ENCODE assay signal across 7 mouse cellular contexts in the genomic region with DNA sequence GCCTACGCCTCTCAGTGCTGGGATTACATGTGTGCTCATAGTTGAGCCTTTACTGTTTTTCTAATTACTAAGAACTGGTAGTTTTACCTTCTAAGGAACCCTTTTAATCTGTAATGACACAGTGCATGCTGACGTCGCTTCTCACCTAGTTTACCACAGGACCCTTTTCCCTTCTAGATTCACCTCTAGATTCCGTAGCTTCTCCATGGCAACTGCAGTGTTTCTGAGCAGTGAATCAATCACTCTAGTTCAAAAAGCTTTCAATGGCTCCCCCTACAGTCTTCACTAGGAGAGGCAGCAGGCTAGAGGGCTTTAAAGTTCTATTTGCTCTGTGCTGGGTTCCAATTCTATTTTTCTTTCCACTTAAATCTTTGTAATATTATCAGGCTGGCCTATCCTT.
A peak's percentile ranks its signal among the peaks of the same experiment; 100 is the strongest.
DNase-seq lines count a peak whose midpoint lies in the region; ATAC-seq and TF ChIP-seq lines count a peak whose summit lies in the region.

No protein-coding gene starts in this region.

- no peaks in the 10 kb centered on the region for H3K9me3 ChIP-seq in embryonic facial prominence, embryonic 10.5 days
- no peaks in the 10 kb centered on the region for H3K9me3 ChIP-seq in hindbrain, embryonic 12.5 days (replicated peaks)
- H3K9me3 ChIP-seq in lung, embryonic 15.5 days: no peaks in the 10 kb centered on the region

- peak overlapping the region; percentile 9; the same call in 1 of the 2 replicates for H3K4me2 ChIP-seq in hindbrain, embryonic 12.5 days (replicated peaks)
- H3K4me2 ChIP-seq in lung, embryonic 15.5 days: no peak overlapping the region

- peak overlapping the region; percentile 22; the same call in 1 of the 2 replicates for H3K27ac ChIP-seq in spleen, adult 2 months (ENCODE audit: insufficient read depth, low read length)
- no peak overlapping the region for H3K27ac ChIP-seq in embryonic facial prominence, embryonic 10.5 days (replicated peaks)
- H3K27ac ChIP-seq in hindbrain, embryonic 12.5 days: no peak overlapping the region
- no peak overlapping the region for H3K27ac ChIP-seq in lung, embryonic 15.5 days

- H3K9ac ChIP-seq in hindbrain, embryonic 12.5 days: no peak overlapping the region
- H3K9ac ChIP-seq in lung, embryonic 15.5 days: no peak overlapping the region

- no peaks in the 10 kb centered on the region for H3K36me3 ChIP-seq in spleen, adult 2 months (ENCODE audit: control insufficient read depth, insufficient read depth, low read length)
- no peaks in the 10 kb centered on the region for H3K36me3 ChIP-seq in embryonic facial prominence, embryonic 10.5 days (replicated peaks)
- no peaks in the 10 kb centered on the region for H3K36me3 ChIP-seq in hindbrain, embryonic 12.5 days
- H3K36me3 ChIP-seq in lung, embryonic 15.5 days: no peaks in the 10 kb centered on the region
- no peaks in the 10 kb centered on the region for H3K36me3 ChIP-seq in splenic B cell, adult 2 months (ENCODE audit: control insufficient read depth, insufficient read depth, low read length, poor library complexity, severe bottlenecking)

- TF ChIP-seq POLR2A in spleen, adult 2 months (IDR thresholded peaks at IDR 0.05; ENCODE audit: low read depth, low read length): no peak

- peak; percentile 40 to 50 for DNase-seq in spleen, adult 2 months (ENCODE audit: low read depth in 1 of 2, low spot score in 2 of 2)
- DNase-seq in spleen, postnatal 4 days (ENCODE audit: low spot score in 2 of 2): no peak
- peak; percentile 66 for DNase-seq in adipocyte (ENCODE audit: low spot score)
- DNase-seq in embryonic facial prominence, embryonic 10.5 days (ENCODE audit: low spot score): peak; percentile 23
- peak; percentile 76 for DNase-seq in splenic B cell, adult 2 months (ENCODE audit: low read depth, low spot score)

- H3K4me1 ChIP-seq in spleen, adult 2 months (ENCODE audit: control insufficient read depth, insufficient read depth, insufficient read length): peaks cover 9% of the 10 kb centered on the region
- H3K4me1 ChIP-seq in embryonic facial prominence, embryonic 10.5 days: peaks cover 31% of the 10 kb centered on the region
- H3K4me1 ChIP-seq in hindbrain, embryonic 12.5 days: peaks cover 30% of the 10 kb centered on the region
- H3K4me1 ChIP-seq in lung, embryonic 15.5 days: peaks cover 31% of the 10 kb centered on the region

- 0 out of 2 replicates have a peak, but pooled peaks cover 2% of the 10 kb centered on the region for H3K27me3 ChIP-seq in spleen, adult 2 months (ENCODE audit: control insufficient read depth, insufficient read depth, low read length)
- no peaks in the 10 kb centered on the region for H3K27me3 ChIP-seq in embryonic facial prominence, embryonic 10.5 days (replicated peaks; ENCODE audit: low read depth, poor library complexity, severe bottlenecking)
- no peaks in the 10 kb centered on the region for H3K27me3 ChIP-seq in hindbrain, embryonic 12.5 days
- no peaks in the 10 kb centered on the region for H3K27me3 ChIP-seq in lung, embryonic 15.5 days
- no peaks in the 10 kb centered on the region for H3K27me3 ChIP-seq in splenic B cell, adult 2 months (ENCODE audit: control insufficient read depth, insufficient read depth, low read length, poor library complexity, severe bottlenecking)

- no peak for ATAC-seq in hindbrain, embryonic 12.5 days (ENCODE audit: low FRiP score)
- ATAC-seq in lung, embryonic 15.5 days (ENCODE audit: borderline replicate concordance, extremely low read depth, low FRiP score, low TSS enrichment): no peak

- peak; percentile 34; the same call in 1 of the 2 replicates for TF ChIP-seq CTCF in spleen, adult 2 months (IDR thresholded peaks at IDR 0.05; ENCODE audit: extremely low read depth, insufficient read depth, insufficient read length, insufficient replicate concordance)

- 23% methylated on average over 4 of the region's 4 CpGs for WGBS in spleen, adult 2 months
- 32% methylated on average over 4 of the region's 4 CpGs for WGBS in embryonic facial prominence, embryonic 10.5 days
- WGBS in hindbrain, embryonic 12.5 days: 28% methylated on average over 4 of the region's 4 CpGs
- WGBS in lung, embryonic 15.5 days: 31% methylated on average over 4 of the region's 4 CpGs

- no peak overlapping the region for H3K4me3 ChIP-seq in spleen, adult 2 months (ENCODE audit: extremely low read depth, insufficient read depth, insufficient read length)
- H3K4me3 ChIP-seq in embryonic facial prominence, embryonic 10.5 days: no peak overlapping the region; the same call in 1 of the 2 replicates
- H3K4me3 ChIP-seq in hindbrain, embryonic 12.5 days: no peak overlapping the region
- H3K4me3 ChIP-seq in lung, embryonic 15.5 days: 0 out of 2 replicates have a peak overlapping the region, but pooled peaks have one; percentile 8

Comparison
In these comparisons a context has a peak if more than half of its experiments do, and no peak if none do; other contexts are left out.
1. DNase-seq: peak in spleen, adult 2 months (2 of 2), adipocyte (single experiment), embryonic facial prominence, embryonic 10.5 days (single experiment) and splenic B cell, adult 2 months (single experiment); none in spleen, postnatal 4 days (0 of 2).